Mouse (Mus musculus) kidney, postnatal 14 days (tissue): ENCODE measurements around the gene Hexim2.
A peak's percentile ranks its signal among the peaks of the same experiment; 100 is the strongest.

ENCODE experiments used
- DNase-seq: peaks from one replicate; pipeline ENCODE4 v3.0.0; 2022; ENCODE audit warnings: mixed read lengths

The Hexim2 gene

DNA sequence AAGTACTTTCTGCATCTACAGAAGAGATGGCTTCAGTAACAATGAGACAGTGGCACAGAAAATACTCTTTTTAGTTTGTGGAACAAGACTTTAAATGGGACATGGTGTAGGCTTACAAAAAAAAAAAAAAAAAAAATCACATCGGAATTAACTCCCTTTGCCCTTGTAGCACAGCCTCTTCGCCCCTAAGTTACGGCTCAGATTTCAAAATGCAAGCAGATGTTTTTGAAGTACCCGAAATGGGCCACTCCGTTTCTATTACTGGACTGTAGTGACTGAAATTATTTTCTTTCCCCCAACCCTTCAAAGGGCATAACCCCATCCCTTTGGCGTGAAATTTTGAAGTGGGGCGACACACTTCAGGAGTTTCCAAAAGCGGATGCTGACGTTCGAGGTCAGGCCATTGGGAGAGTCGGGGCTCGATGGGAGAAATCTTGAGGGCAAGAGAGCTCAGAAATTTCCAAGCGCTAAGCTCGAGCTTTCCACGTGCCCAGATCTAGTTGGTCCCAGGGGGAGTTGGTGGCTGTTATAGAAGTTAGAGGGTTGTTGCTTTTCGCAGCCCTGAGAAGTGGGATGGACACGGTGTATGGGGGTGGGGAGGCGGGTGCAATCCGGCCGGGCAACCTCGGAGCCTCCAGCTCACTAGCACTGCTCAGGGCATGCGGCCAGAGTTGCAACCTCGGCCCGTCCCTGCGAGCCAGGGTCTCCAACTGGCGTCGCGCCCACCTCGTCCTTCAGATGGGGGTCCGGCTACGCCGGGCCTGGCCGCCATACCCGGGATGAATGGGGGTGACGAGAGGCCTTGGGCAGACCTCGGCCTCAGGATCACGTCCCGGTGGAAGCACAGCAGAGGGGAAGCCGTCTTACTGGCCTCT lies at the start of gene Hexim2:
TSS of gene Hexim2 (plus strand) at position 729 of the 875 bp plus-strand sequence.
- DNase-seq, result peak; percentile 71

DNA sequence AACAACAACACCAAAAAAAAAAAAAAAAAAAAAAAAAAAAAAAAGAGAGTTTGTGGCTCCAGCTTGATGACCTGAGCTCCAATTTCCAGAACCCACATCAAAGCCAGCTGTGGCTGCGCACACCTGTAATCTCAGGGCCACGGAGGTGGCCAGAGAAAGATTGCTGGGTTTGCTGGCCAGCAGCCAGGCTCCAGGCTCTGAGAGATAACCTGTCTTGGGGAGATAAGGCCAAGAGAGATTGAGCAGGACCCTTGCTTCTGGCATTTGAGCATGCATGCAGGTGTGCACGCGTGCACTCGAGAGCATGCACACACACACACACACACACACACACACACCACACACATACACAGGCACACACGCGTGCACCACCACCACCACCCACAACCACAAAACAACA lies 38.9 kb upstream of the Hexim2 start:
- DNase-seq, result no peak

DNA sequence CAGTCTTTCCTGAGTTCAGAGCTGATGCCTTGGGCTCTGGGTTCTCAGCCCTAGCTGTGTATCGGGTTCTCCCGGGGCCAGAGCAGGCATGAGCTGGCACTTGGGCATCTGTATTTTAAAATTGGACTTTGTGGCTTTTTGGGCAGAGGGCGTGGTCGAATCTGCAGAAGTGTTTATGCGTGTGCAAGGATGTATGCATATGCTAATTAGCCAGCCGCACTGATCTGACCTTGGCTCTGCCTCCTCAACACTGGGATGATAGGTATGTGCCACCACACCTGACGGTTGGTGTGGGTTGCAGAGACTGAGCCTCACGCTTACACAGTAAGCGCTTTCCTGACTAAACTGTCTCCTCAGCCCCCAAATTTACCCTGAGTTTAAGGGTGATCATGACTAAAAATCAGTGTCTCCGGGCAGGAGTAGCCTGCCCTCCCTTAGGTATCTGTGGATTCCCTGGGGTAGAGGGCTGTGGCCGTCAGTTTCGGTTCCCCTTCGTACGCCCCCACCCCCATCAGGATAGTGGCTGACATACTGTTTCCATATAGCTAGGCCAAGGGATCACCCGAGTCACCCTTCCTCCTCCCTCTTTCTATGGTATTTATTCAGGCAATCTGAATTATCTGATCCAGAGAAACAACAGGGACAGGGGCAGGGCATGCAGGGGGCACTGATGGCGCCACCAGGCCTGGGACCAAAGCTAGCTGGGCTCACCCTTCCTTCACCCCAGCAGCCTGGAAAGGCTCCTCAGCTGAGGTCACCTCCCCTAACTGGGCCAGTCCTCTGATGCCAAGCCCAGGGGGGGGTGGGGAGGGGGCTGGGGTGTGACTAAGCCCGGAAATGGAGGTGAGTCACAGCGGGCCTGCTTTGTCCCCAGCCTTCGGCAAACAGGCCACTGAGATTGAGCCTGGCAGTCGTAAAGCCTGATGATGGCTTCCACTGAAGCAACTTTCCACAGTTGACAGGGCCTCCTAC lies 38.1 kb upstream of the Hexim2 start:
- no peak for DNase-seq

DNA sequence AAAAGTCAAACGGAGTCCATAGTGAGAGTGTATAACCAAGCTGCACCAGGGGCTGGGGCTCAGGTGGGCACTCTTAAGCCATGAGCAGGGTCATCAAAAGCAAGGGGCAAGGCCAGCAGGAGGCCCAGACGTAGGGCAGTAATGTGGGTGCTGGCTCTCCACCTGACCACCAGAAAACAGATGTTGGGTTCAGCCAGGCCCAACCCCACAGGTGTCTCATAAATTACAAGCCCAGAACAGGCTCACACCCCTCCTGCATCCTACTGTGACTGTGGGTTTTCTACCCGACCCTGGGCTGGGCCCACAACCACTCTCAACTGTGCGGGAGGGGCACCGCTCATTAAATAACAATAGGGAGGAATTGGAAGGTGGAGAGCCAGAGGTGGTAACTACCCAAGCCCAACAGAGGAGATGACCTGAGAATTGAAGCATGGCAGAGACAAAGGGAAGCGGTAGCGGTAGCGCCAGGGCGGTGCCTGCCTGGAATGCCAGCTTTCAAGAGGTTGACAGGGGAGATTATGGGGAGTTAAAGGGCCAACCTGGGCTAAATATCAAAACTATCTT lies 37.0 kb upstream of the Hexim2 start:
- no peak for DNase-seq

DNA sequence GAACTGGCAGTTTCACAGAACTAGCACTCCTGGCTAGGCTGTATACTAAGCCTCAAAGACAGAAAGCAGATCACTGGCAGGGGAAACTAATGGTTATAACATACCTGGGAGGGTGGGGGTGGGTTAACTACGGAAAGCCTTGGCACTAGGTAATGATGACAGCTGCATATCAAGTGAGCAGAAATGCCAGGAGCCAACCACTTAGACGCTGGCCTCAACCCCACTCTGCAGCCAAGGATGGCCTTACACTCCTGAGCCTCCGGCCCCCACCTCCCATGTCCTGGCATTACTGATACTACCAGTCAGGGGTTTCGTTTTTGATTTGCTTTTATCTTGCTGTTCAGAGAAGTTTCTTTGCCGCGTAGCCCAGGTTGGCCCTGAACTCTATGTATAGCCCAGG lies 36.4 kb upstream of the Hexim2 start:
- no peak for DNase-seq

DNA sequence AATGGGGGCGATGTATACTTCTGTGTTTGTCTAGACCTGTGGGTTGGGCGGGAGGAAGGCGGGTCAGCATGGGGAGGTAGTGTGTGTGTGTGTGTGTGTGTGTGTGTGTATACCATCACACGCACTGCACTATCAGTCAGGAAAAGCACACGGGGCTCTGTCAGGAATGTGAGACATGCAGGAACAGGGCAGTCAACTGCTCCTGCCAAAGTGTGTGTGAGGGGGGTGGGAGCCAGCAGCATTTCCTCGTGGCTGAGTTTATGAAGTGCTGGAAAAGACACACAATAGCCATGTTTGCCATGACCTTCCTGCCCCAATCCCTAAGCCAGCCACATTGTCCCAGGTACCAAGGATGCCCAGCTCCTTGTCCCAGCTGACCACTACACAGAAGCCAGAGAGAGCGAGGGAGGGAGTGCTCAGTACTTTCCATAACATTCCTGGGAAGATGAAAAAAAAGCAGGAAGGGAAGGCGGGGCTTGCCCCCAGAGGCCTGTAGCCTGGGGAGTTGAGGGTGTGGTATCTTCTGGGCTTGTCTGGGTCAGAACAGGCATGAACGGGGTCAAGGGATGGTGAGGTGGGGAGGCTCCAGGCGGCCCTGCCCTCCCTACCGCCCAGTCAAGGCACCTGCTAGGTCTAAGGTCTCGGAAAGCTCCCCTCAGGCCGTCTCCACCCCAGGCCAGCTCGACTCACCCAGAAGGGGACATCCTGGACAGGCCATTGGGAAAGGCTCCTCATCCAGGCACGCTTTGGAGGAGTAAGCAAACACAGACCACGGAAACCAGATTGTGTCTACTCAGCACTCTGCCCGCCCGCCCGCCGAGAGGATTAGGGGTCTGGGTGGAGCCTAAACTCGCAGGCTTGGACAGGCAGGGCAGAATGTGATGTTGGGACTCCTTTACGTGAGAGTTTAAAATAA lies 35.0 kb upstream of the Hexim2 start:
- DNase-seq, result peak; percentile 48

DNA sequence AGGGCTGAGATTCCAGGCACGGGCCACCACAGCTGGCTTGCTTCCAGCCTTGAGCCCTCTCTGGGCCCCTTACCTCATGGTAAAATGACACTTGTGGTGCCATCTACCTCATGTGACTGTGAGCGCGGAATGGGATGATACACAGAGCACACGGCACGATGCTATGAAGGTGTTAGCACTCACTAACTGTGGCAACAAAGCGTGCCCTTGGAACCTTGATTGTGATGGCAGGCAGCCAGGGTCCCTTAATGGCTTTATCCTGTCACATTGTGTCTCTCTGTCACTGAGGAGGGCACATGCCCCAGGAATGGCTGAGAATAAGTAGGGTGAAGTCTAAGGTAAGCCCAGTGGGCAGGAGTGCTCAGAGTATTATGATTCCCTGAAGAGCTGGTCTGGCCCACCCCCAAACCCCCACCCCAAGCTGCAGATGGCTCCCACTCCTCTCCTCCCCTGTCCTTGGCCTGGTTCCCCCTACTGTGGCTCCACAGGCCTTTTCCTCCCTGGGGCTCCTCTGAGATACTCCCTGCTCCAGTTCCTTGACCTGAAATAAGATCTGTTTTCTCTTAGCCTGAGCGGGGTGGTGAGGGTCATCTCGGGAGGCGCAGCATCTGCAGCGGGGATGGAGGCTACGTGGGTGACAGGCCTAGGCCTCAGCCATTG lies 33.6 kb upstream of the Hexim2 start:
- no peak for DNase-seq

DNA sequence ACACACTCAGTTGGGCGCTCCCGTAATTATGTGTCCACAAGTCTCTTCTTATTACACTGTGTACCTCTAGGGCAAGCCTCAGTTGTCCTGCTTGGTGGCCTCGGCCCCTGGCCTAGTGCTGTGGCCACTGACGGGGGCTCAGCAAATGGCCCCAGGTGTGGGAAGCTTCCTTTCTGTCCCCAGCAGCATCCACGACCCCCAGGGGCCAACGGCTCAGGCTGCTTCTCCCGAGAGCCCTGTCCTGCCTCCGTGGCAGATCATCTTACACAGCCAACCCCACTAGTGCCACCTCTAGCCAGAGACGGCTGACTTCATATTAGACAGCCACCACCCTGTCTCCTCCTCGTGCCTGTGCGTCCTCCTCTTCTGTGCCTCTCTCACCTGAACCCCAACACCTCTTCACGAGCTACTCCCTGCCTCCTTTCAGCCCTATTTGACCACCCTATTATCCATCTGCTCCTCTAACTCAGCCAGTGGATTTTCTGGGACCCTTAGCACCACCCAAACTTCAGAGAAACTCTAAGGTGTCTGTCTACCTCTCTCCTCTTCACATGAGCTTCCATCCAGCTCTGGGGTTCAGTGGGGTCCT lies 32.8 kb upstream of the Hexim2 start:
- DNase-seq, result no peak

DNA sequence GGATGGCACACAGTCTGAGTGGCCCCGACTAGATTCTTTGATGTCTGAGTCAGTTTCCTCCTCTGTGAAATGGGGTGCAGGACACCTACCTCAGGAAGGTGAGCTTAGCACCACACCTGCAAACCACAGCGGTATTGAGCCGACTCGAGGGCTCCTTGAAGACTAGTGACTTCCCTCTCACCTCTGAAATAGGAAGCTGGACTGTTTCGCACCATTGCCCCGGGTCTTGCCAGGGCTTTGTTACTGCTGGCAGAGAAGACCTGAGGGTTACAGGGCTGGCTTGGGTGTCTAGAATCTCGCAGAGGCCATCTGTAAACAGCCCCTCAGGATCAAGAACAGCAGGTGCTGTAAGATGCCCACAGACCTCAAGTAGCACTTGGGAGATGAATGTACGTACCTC lies 31.9 kb upstream of the Hexim2 start:
- no peak for DNase-seq

DNA sequence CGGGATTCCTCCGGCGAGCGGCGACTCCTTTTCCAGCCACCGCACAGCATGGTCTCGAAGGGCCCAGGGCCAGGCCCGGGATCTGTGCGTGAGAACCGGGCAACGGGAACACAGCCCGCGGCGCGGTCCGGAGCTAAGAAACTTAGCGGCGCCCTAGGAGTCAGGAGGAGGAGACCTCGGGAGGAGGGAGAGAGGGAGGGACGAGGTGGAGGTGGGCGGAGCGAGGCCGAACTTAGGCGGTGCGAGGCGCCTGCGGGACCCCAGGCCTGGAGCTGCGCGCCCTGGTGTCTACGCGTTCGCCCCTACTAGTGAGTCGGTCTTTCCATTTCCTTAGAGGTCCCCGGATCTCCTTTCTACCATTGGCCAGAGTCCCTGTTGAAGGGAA lies 30.8 kb upstream of the Hexim2 start, which contains the start of the genes Plcd3 and Acbd4:
TSS of gene Plcd3 (minus strand) at position 178 of the 385 bp plus-strand sequence.
TSS of gene Acbd4 (plus strand) at position 202 of the 385 bp plus-strand sequence.
- peak; percentile 91 for DNase-seq

DNA sequence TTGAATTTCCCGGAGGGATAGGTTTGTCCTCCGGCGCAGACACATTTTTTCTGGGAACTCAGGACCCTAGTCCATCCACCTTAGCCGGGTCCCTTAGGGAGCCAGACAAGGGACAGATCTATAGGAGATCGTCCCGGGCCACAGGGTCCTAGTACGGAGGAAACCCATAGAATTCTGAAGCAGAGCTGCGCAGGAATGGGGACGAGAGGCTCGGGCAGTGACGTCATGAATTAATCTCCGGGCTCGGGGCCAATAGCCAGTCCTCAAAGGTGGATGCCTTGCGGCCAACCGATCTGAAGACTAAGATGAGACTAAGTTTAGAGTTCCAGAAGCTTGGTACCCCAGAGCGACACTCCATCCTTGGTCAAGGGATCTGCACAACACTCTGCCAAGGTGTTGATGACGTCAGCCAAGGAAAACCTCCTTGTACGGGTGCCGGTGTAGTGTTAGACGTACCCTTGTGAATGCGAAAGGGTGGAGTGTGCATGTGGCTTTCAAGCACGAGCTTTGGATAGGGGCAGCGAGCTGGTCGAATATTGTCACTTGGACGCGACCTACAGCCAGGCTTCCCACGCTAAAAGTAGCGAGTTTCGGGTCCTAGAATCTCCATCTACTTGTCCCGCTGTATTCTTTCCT lies 30.2 kb upstream of the Hexim2 start:
- peak; percentile 81 for DNase-seq

DNA sequence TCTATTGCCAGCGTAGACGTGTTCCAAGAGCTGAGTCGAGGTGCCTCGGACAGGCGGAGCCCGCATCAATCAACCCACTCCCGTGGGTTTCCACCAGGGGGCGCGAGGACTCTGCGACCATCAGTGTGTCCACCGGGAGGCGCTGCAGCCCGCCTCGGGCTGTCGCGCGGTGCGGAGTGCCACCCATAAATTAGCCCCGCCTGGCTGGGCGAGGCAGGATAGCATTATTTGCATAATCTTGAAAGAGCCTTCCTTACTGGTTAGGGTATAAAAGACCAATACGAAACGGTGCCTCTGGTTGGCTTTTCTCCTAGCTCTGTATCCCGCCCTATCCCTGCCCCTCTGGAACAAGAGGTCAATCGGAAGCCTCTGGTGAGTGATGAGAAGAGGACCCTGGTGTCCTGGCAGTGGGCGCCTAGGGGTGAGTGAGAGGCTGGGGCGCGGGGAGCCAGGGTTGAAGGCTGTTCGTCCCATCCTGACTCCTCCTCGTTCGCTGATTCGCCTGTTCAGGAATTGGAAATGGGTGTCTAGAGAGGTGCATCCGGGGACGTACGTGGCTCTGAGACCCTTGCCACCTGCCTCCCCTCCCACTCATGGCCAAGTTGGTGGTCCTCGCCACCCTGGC lies 29.4 kb upstream of the Hexim2 start:
- DNase-seq, result peak; percentile 98

DNA sequence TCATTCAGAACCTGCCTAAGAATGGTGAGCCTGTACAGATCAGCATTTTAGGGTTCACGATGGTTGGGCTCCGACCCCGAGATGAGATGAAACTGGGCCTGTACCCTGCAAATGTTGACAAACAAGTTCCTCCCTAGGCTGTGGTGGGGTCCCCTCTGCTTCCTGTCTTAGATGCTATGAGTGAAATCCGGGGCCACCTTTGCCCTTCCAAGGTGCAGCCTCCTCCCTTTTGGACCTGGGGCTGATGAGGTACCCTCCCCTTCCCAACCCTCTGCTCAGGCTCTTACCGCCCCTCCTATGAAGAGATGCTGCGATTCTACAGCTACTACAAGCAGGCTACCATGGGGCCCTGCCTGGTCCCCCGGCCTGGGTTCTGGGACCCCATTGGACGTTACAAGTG lies 28.6 kb upstream of the Hexim2 start:
- peak; percentile 40 for DNase-seq

DNA sequence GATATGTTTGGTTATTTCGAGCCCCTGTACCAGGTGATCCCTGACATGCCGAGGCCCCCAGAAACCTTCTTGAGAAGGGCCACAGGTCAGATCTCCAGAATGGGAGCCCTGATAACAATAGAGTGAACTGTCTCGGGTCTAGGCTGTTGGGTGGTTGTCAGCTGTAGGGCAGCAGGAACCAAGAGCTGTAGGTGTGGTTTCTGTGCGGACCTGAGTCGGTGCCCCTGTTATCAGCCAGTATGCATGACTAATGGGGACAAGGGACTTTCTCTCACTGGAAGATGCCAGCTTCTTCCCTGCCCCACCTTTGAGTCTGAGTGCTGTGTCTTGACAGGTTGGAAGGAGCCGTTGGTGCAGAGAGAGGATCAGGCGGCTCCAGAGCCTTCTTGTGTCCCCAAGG lies 27.8 kb upstream of the Hexim2 start:
- DNase-seq, result no peak

DNA sequence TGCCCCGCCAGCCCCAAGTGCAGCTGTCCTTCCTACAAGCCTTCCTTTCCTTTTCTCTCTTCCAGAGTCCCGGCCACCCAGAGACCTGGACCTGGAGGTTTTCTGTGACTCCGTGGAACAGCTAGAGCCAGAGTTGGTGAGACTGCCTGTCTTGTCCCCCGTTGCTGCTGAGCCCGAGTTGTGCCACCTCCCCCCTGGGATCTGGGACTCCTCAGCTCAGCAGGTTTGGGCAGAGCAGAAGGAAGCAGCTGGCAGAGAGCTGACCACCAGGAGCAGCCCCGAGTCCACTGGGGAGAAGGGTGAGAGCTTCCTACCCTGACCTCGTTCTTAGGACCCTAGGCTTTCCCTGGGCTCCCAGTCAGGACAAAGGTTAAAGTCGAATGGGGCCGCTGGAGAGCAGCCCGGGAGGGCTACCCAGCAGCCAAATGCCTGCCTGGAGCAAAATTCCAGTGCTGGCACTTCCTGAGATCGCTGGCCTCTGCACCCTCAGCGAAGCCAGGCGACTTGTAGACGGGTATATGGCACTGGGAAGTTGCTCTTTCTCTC lies 27.0 kb upstream of the Hexim2 start:
- DNase-seq, result peak; percentile 84

DNA sequence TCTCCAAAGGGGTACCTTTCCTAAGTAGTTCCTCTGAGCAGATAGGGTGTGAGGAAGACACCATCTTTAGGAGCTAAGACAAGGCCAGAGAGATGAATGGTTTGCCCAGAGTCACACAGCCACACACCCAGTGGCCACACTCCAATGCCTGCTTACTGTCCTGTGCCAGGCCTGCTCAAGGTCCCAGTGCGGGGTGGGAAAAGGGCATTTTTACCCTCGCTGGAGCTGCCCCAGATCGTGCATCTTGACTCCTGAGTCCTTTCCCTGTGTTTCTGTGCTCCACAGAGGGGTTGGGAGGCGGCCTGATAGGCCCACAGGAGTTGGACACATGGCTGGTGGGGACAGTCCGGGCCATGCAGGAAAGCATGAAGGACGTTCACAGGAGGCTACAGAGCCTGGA lies 26.4 kb upstream of the Hexim2 start:
- DNase-seq, result no peak

DNA sequence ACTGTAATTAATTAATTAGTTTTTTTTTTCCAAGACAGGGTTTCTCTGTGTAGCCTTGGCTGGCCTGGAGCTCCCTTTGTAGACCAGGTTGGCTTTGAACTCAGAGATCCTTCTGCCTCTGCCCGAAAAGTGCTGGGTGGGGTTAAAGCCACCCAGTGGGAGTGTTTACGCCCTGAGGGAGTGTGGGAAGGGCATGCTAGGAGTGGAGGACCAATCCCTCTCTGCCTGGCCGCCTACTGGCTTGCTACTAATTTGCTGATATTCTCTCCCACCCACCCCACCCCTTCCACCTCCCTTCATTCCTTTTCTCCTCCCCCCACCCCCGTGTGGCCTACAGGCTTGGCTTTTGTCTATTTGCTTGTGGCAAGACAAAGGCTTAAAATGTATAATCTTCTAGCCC lies 25.8 kb upstream of the Hexim2 start:
- DNase-seq, result no peak

DNA sequence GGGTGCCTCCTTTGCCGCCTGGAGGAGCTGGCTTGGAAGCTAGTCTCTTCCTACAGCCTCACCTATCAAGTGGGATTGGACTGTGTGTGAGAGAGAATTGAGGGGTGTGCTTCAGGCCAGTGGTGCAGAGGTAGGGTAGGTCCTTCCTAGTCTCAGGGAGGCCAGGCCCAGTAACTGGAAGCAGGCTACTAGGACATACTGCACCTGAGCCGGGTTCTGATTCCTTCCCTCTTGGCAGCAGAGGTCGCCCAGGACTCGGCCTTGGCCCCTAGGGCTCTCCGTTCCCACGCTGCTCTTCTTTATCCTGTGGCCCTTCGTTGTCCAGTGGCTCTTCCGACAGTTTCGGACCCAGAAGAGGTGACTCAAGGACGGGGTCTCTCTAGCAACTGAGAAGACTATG lies 20.9 kb upstream of the Hexim2 start:
- peak; percentile 33 for DNase-seq

DNA sequence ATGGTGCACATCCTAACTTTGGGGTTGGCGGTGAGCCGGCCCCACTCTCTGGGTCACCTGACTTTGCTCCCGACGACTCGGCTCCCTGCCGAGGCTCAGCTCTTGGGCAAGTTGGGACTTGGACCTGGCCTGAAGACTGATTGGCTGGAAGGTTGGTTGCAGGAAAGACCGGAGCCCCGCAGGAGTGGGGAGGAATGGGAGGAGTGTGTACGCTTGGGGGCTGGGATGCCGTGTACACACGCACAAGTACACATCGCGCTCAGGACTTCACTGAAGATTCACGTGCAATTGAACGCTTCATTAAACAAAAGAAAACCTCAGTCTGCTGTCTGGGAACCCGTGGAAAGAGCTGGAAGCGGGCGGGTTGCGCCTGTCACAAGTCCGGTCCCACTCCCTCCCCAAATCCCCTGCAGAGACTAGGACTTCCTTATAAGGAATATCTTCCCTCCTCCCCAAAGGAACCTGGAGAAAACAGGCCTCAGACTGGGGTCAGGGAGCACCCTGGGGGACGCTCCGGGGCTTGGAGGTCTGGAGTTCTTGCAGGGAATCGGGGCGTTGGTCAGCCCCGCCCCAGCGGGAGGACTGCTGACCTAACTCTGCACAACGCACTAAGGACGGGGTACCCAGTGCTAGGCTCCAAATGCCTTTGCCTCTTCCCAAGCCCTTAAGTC lies 20.2 kb upstream of the Hexim2 start:
- DNase-seq, result peak; percentile 90
